Mouse (Mus musculus): ENCODE data around the gene Dpagt1.
A peak's percentile ranks its signal among the peaks of the same experiment; 100 is the strongest.
"Not testable (repeated sequence)": the region's sequence is repeated elsewhere in the genome, so short reads cannot be mapped to it uniquely, and the experiment has no call there.

Gene Dpagt1

DNA sequence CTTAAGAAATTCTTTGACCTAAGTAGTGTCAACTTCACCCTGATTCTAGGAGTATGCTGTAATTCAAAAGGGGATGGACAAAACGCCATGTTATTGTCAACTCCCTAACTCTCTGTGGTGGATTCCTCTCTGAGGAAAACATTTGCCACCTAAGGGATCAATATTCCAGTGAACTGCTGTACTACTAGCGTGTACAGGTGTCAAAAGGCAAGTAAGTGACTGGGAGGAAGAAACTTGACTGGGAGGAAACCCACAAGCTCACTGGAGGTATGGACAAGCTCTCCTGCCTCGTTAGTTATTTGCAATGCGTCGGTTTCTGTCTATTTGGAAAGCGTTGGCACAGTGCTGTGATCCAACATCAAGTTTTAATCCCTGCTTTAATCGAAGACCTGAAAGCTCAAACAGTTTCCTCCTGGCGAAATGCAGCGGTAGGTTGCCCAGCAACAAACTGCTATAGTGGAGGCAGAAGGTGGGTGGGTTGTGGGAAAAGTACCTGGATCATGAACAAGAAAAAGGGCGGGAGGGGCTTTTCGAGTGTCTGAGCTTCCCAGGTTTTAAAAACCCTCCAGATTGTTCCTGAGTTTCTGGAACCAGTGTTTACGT, at the start of gene Dpagt1:
TSS of gene Dpagt1 (plus strand) at position 252 of the 603 bp plus-strand sequence.
- no peak for DNase-seq (ENCODE audit: low read depth, low spot score)

DNA sequence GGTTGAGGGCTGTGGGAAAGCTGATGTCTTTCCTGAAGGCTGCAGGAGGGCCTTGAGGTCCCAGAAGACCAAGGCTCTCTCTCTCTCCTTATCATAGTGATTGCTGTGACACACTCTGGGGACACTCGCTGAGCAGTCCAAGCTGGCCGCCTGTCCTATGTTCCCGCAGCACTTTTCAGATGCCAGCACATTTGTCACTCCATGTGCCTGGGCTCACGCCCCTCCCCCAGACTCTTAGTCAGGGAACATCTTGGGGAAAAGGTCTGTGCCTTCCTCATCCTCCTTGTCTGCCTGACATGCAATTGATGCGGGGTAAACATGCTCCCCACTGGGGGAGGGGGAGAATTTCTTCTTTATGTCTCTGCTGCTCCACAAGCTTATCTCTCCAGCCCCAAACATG, 42.6 kb upstream of the Dpagt1 start:
- no peak for DNase-seq (ENCODE audit: low read depth, low spot score)

DNA sequence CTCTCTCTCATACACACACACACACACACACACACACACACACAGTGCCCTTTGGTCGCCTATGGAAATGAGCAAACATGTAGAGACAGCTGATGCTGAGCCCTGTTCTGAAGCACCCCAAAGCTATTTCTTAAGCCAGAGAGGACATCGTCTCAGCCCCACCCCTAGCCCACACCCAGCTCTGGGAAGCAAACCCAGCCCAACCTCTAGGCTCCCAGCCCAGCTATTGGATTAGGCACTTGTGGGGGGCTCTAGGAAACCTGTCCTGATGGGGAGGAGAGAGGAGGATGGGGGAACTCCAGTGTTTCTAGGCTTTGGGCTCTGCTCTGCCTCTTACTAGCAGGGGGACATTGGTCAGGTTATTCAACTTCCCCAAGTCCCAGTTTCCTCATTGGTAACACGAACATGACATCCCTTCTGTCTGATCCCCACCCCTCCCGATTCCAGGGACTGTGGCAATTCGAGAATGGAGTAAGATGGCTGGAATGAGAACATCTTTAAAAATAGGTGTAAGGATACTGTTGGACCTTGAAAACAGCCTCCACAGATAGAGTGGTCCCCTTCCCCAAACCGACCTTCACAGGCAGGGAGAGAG, 39.5 kb upstream of the Dpagt1 start:
- no peak for DNase-seq (ENCODE audit: low read depth, low spot score)

DNA sequence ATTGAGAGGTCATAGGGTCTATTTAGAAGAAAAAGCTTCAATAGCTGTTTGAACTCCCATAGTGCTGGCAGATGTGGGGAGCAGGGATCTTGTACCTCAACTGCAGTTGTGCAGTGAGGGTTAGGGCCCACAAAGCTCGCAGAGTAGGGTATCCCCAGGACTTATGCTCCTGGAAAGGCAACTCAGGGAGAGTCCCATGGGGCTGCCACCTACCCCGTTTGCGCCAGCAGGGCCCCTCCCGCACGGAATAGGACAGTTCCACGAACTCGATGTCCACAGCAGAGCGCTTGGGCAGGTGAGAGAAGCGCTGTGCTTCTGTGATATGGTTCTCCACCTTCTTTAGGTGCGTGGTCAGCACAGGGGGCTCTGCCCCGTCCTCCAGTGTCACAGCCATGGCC, 38.8 kb upstream of the Dpagt1 start:
- no peak for DNase-seq (ENCODE audit: low read depth, low spot score)

DNA sequence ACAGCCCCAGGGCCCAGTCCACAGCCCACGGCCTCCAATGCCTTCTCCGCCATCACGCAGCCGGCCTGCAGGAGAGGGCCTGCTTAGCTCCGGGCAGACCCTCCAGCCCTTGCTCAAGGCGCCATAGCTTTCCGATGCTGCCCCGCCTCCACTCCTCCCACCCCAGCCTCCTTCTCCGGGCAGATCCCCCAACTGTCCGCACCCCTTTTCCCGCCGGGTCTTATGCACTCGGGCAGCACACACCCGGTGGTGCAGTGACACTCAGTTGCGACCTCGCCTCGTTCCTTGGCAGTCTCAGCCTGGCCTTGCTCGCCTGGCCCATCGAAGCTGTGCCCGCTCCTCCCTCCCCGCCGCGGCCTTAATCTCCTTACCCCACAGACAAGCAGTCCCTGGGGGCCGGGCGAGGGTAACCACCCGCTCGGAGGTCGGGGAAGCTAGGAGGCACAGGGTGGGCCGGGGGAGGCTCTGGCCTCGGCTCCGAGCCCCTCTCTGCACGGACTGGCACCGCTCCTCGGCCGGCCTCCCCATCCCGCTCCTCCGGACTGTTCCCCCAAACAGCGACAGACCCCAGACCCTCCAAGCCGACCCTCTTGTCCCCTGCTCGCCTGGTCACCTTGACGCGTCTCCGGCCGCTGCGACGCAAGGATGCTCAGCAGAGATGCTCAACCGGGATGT, 38.3 kb upstream of the Dpagt1 start:
- no peak for DNase-seq (ENCODE audit: low read depth, low spot score)

DNA sequence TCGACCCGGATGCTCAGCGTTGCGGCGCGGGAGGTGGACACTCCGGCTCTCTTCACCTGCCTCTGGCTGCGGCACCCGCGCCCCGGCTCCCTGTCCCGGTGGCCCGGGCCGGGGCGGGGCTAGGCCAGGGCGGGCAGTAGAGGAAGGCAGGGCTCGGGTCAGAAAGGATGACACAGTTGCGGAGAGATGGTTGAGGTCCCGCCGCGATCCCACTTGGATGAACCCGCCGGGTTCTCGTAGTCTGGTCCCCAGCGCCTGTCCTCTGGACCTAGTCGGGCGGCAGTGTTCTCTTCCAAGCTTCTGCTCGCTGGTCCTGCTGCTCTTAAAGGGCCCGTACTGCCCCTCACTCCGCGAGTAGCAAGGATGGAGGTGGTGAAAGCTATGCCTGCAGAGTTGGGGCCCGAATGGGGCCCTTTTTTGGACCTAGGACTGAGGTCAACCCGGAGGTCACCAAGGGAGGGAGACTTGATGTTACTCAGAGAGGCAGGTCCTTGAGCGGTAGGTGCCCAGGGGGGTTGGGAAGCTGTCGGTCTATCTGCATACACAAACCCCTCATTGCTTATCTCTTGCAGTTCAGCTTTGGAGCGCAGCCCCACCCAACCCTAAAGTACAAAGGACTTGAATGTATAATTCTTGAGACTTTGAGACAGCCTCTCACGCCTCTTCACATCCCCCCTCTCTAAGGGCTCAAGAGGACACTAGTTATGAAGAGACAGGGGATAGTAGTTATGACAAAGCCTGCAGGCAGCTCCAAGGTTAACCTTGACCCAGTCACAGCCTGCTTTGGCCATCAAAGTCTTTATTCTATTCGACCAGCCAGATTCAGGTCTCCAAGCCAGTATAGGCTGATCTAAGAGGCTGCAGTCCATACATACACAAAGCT, 37.5 kb upstream of the Dpagt1 start, which contains the start of gene Abcg4:
TSS of gene Abcg4 (minus strand) at position 540 of the 883 bp plus-strand sequence.
- no peak for DNase-seq (ENCODE audit: low read depth, low spot score)

DNA sequence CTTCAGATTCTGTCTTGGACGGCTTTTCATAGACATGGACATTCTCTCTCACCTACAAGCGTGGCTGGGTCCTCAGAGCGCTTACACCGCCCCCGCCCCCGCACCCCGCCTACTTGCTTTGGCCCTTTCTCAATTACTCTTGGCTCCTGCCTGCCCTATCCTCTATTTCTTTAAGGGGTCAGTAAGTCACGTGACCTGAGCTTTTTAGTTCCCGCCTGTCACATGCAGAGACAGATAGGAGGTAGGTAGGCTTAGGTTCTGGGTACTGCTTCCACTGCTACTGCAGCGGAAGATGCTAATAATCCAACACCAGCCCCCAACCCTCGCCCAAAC, 36.9 kb upstream of the Dpagt1 start:
- no peak for DNase-seq (ENCODE audit: low read depth, low spot score)

DNA sequence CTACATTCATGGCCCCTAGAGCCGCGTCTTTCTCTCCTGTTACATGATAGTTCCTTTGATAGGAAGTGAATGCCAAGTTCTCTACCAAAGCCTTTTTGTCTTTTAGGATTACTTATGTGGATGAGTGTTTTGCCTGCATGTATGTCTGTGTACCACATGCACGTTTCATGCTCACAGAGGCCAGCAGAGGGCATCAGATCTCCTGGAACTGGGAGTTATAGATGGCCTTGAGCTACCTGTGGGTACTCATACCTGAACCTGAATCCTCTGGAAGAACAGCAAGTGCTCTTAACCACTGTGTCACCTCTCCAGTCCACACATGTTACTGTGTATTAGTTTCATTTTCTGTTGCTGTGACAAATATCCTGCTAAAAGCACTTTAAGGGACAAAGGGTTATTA, 33.3 kb upstream of the Dpagt1 start:
- DNase-seq (ENCODE audit: low read depth, low spot score): no peak

DNA sequence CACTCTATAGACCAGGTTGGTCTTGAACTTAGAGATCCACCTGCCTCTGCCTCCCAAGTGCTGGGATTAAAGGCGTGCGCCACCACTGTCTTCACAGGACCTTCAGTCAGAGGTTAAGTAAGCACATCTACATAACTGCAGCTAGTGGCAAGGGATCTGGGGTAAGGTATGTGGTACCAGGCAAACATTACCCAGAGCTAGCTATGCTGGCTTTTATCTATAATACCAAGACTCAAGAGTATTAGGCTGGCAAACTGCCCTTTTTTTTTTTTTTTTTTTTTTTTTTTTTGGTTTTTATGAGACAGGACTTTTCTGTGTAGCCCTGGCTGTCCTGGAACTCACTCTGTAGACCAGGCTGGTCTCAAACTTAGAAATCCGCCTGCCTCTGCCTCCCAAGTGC, 25.8 kb upstream of the Dpagt1 start:
- DNase-seq (ENCODE audit: low read depth, low spot score): not testable (repeated sequence)

DNA sequence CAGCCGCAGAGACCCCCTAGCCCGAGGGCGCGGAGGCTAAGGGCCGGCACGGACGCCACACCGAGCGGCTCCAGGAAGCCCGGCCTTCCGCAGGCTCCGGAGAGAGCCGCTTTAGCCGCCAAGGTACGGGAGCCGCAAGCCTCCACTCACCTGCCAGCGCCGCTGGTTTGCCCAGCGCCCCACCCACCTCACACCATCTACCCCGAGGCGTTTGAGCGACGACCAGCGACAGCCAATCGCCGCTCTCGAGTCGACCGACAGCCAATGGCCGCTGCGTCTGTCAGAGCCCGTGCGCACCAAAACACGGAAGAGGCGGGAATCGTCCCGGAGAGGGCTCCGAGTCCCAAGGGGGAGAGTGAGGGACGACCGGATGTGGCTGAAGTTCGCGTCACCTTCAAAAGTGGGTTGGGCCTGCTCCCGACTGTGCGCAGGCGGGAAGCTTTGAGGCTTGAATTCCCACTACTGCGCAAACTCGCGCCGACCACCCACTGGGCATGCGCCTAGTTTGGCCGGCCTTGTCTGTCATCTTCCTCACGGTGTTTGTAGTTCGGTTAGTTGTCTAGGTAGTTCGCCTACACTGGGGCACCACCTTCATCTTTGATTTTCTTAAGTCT, 20.2 kb upstream of the Dpagt1 start, which contains the start of gene Hinfp:
TSS of gene Hinfp (minus strand) at position 206 of the 614 bp plus-strand sequence.
- peak; percentile 99 for DNase-seq (ENCODE audit: low read depth, low spot score)

DNA sequence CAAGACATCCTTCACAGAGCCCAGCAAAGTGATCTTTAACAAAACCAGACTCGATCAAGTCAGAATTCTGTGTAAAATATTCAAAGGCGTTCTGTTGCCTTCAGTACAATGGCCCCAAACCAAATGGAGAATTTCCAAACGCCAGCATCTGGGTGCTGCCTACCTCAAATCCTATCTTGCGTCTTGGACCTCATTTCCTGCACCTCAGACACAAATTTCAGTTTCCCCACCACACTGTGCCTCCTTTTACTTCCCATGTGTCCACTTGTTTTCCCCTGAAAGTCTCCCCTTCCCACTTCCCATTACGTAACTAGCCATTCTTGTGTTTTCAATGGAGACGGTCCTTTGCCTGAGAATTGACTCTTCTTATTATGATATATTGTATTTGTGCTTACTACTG, 19.3 kb upstream of the Dpagt1 start:
- no peak for DNase-seq (ENCODE audit: low read depth, low spot score)

DNA sequence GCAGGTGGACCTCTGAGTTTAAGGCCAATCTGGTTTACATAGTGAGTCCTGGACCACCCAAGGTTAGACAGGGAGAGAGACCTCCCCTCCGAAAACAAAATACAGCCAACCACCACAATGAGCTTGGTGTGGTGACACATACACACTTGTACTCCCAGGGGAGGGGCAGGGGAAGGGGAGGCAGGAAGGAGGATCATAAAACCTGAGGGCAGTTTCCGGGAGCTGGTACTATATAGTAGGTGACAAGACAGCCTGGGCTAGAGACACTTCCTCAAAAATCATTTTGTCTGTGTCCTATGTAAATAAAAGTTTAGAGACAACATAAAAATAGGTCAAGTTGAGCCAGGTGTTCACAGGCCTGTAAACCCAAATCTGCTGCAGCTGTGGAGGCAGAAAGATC, 18.6 kb upstream of the Dpagt1 start:
- no peak for DNase-seq (ENCODE audit: low read depth, low spot score)

DNA sequence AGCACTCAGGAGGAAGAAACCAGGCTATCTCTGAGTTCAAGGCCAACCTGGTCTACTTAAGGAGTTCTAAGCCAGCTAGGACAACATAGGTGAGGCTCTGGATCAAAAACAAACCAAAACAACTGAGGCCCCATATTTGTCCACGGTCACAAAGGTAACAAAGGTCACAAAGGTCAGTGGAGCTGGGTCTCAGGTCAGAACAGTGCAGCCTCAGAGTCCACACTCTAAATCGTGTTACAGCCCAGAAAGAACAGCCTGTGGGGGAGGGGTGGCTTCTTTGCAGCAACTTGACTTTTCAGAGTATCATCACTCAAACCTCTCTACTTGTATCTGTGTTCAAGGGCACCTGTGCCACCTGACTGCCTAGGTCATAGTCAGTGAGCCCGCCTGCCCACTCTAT, 16.1 kb upstream of the Dpagt1 start:
- DNase-seq (ENCODE audit: low read depth, low spot score): no peak

DNA sequence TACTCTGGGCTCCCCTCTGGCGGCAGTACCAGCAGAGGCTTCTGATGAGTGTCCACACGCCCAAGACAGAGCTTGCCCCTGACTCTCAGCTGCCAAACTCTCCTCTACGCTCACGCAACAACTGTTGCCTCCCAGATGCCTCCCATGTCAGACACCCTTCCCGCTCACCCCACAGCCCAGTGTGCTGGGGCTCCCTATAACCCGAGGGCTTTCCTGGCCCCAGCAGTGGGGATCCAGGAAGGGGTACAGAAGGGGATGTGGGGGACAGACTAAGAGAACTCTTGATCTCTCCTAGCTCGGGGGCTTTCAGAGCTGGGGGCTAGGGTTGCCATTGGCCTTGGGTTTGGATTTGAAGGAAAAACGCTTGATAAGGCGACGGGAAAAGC, 15.1 kb upstream of the Dpagt1 start:
- DNase-seq (ENCODE audit: low read depth, low spot score): no peak

DNA sequence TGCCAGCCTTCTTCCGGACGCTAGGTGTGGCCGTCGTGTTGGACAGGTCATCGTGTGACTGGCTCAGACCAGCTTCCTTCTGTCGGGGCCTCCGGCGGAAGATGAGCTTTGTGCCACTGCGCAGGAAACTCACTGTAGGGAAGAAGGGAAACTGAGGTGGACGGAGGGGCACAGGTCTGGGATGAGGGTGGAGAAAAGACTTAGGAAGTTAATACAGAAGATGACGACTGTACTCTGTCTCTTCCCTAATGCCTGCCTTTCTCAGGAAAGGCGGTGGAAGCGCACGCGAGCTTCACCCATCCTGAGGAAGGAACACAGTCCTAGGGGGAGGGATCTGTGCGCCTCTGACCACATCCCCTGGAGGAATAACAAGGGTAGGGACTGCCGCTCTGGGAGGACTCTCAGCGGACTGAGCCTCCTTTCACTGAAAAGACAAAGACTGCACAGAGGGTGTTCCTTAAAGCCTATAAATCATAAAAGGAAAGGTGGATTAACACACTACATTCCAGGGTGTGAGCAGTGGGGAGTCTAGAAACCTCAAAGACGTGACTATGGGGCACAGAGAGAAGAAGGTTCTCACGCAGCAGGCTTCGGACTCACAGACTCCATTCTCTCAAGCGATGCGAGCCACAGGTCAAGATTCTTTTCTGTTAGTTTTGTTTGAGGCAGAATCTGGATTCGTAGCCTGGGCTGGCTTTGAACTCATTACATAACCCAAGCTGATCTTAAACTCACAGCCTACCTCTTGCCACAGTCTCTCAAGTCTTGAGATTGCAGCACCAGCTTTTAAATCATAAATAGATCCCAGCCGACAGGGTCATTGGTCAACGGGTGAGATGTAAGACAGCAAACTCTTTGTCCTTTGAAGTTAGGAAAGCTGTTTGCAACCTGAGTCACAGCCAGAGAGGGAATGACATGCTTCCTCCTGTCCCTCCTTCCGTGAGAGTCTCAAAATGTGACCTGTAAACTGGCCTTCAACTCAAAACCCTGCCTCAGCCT, 14.4 kb upstream of the Dpagt1 start:
- no peak for DNase-seq (ENCODE audit: low read depth, low spot score)

DNA sequence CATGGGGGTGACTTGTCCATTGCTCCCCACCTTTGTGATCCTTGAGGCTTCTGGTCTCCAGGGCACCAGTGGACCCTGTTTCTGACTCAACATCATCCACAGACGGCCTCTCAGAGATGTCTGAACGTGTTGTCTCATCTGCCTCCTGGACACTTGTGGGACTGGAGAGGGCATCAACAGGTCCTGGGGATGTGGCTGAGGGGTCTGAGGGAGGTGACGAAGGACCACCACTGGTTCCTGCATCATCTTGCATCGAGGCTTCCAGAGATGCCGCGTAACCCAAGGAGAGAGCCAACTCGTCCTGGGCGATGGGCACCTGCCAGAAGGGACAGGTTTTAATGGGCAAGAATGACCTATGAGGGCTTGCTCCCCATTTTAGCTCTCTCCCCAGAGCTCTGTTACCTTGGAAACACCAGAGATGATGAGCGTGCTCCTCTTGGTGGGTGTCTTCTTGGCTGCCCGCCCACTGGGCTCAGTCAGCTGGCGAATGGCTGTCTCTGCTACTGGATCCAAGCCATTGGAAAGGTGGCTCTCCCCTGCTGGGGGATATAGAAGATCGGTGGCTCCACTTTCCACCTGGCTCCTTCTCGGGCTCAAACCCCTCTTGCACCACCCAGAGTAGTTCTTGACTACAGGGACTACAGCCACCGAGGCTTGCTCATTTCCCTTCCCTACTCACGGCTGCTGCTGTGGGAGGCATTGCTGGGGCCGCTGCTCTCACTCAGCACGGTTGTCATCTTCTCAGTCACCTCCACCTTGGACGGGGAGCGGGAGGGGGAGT, 12.2 kb upstream of the Dpagt1 start:
- DNase-seq (ENCODE audit: low read depth, low spot score): no peak

DNA sequence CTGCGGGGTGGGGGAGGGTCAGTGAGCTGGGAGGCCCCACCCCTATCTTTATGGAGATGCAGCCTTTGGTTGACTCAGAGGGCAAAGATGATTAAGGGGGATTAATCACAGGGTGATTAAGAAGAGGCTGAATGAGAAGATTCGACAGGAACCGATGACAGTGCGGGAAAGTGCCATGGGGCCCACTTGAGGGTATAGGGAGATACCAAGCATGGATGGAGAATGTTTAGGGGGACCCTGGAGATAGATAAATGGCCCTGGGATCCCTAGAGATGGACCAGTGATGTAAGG, 11.6 kb upstream of the Dpagt1 start:
- no peak for DNase-seq (ENCODE audit: low read depth, low spot score)

DNA sequence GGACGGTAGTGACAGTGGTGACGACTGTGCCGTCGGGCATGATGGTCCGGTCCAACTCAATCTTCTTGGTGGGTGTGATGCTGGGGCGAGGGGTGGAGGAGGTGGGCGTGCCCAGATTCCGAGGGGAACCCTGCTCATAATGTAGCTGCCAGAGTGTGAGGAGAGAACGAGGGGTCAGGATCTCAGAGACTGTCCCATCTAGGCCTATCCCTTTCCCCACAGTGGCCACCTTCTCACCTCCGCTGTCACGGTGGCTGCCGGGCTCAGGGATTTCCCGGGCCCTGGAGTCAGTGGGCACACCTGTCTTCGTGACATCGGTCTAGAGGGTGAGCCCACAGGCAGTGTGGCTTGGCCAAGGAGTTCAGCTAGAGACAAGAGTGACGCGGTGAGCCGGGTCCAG, 10.9 kb upstream of the Dpagt1 start:
- no peak for DNase-seq (ENCODE audit: low read depth, low spot score)

DNA sequence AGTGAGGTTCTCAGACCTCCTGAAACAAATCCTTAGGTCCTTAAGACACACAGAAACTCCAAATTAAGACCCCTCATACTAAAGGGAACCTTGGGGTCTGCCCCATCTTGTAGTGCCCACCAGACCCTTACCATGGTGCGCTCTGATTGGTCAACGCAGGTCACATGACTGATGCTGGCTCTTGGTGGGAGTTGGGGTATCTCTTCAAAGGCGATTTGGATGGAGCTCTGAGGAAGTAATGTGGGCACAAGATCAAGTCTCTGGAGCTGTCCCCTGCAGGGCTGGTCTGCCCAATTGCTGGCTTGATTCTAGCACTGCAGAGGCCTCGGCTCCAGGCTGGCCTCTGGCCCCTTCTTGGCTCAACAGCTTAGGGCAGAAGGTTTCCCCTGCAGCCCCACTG, 8.4 kb upstream of the Dpagt1 start:
- no peak for DNase-seq (ENCODE audit: low read depth, low spot score)

Measured in embryo, embryonic 11.5 days (tissue).